Mouse (Mus musculus) stomach, embryonic 14.5 days (tissue): ENCODE results near the gene Ufsp1. TPM values are rescaled to one million over a fixed set of nuclear protein-coding genes. Genes with fewer than 3 reads are reported as not detected.

Source experiments
- ATAC-seq: fragments of 200-750 bp; cut with Nextera tagmentation; 2 replicates; pipeline ENCODE4 v1.8.0; 2017; ENCODE audit warnings: low read depth, moderate TSS enrichment; ENCODE audit not compliant: insufficient number of reproducible peaks, insufficient read depth, low FRiP score
- H3K27ac ChIP-seq: fragments of 300-500 bp; sonication (generic); 2 replicates; pipeline ENCODE4 v1.5.1; 2014; ENCODE audit warnings: mild to moderate bottlenecking, low read length, moderate library complexity, mixed read lengths
- H3K27me3 ChIP-seq: fragments of 300-500 bp; sonication (generic); 2 replicates; pipeline ENCODE4 v1.6.1; 2014; ENCODE audit warnings: low read length, control low read depth, mixed read lengths; ENCODE audit not compliant: control insufficient read depth, insufficient read depth
- H3K36me3 ChIP-seq: fragments of 300-500 bp; sonication (generic); 2 replicates; pipeline ENCODE4 v1.6.1; 2014; ENCODE audit warnings: mild to moderate bottlenecking, control low read depth, low read length, moderate library complexity, mixed read lengths; ENCODE audit not compliant: control insufficient read depth, insufficient read depth
- H3K4me1 ChIP-seq: fragments of 300-500 bp; sonication (generic); 2 replicates; pipeline ENCODE4 v1.6.1; 2014; ENCODE audit warnings: low read length, control low read depth, mixed read lengths; ENCODE audit not compliant: control insufficient read depth, insufficient read depth
- H3K4me2 ChIP-seq: fragments of 300-500 bp; sonication (generic); replicated peaks from 2 replicates; pipeline ENCODE4 v1.6.1; 2014; ENCODE audit warnings: low read depth, low read length, control low read depth
- H3K4me3 ChIP-seq: fragments of 300-500 bp; sonication (generic); 2 replicates; pipeline ENCODE4 v1.5.1; 2014; ENCODE audit warnings: low read depth, low read length, control low read depth
- H3K9ac ChIP-seq: fragments of 300-500 bp; sonication (generic); replicated peaks from 2 replicates; pipeline ENCODE4 v1.6.1; 2014; ENCODE audit warnings: low read depth, mild to moderate bottlenecking, control low read depth, low read length, moderate library complexity, mixed read lengths
- H3K9me3 ChIP-seq: fragments of 300-500 bp; sonication (generic); 2 replicates; pipeline ENCODE4 v1.6.1; 2016; ENCODE audit warnings: low read depth, low read length, control low read depth; ENCODE audit not compliant: control insufficient read depth
- WGBS: fragments of 180-500 bp; shearing (Covaris S2); extraction: QIAGEN DNeasy Blood & Tissue Kit; methylation state at CpG from one replicate; pipeline ENCODE4 v1.1.7; 2014; 5-methylcytosine and 5-hydroxymethylcytosine counted together
- polyA plus RNA-seq: library from polyadenylated mRNA; unstranded; fragments of >200 nt; fragmentation: Nextera tagmentation; extraction: Ambion mirVana; gene quantifications from 2 replicates; pipeline ENCODE4 v1.2.1, GENCODE M21; 2014

The Ufsp1 gene
- polyA plus RNA-seq, 1 experiment from 2014 or later = 8.5 TPM

DNA sequence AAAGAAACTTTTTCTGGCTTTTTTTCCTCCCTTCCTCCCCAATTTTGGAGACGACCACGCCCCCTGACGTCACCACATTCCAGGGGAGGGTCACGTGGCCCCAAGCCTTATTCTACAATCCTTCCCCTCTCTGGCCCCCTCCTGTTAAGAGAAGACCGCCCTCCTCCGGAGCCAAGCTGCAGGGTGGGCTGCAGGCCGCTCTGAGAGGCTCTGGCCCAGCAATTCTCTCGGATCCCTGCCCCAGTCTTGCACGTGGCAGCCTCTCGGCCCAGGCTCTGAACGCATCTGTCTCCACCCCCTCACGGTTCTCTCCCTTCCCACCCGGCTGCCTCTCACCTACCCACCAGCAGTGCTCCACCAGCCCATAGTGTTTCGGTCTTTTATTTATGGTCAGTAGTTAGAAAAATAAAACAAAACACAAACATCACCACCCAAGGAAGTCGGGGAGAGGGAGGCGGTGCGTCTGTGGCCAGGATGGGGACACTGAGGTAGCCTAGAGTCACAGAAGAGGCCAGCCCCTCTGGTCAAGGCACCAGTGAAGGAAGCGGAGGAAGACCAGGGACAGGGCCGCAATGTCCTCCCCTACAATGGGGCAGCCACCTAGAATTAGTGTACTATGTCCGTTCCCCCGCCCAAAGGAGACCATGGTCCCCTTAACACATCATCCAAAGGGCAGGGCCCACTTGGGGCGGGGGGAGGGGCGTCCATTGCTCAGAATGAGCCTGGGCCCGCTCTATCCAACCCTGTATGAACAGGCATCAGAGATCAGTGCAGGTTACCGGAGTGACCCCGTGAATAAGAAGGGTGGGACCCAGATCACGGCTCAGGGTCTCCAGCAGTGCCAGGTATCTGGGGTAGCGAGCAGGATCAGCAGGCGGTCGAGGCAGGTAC, 20.0 kb downstream of the Ufsp1 start, which contains the start of gene Trip6:
TSS of gene Trip6 (minus strand) at position 212 of the 891 bp plus-strand sequence.
- Histone ChIP-seq H3K4me1 (peaks cover 25% of the 10 kb centered on the region), H3K9me3 (no peaks in the 10 kb centered on the region), H3K9ac (peak within 1 kb of the TSS; percentile 84), H3K4me3 (peak within 1 kb of the TSS; percentile 77), H3K36me3 (peaks cover 27% of the 10 kb centered on the region), H3K4me2 (peak within 1 kb of the TSS; percentile 95), H3K27ac (peak within 1 kb of the TSS; percentile 92), H3K27me3 (no peaks in the 10 kb centered on the region)
- peak; percentile 92 for ATAC-seq
- 15% methylated on average over 30 of the region's 30 CpGs for WGBS

DNA sequence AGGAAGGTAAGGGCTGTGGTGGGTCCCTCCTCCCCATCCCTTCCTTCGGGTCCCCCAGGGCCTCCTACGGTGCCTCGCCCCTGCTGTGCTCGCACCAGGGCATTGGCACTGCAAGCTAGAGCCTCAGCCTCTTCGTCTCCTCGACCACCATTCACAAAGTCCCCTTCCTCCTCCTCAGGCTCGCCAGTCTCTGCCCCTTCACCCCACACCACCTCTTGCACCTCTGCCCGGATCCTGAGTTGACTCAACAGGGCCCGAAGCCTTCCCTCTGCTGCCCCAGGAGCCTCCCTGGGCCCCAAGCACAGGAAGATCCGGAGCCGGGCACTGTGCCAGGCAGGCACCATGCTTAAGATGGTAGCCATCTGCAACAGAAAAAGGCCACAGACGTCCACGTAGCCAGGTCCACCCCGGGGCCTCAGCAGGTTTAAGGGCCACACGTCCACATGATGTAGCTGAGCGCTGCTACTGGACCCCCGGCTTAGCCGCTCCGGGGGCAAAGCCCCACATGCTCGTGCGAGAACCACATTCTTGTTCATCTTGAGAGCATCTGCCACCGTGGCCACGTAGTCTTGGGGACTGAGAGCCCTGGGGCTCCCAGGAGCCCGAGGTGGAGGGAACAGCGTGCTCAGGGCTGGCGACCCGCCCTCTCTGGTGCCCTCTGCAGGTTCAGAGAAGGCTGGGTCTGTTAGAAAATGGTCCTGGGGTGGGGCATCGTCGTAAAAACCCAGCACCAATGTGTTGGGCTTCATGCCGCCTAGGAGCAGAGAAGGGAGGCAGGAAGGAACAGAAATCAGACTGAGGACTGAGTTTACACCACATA, 20.9 kb downstream of the Ufsp1 start:
- Histone ChIP-seq H3K27me3 (no peaks in the 10 kb centered on the region), H3K9me3 (no peaks in the 10 kb centered on the region), H3K4me2 (peak overlapping the region; percentile 95; the same call in 1 of the 2 replicates), H3K4me3 (0 out of 2 replicates have a peak overlapping the region, but pooled peaks have one; percentile 5), H3K4me1 (peaks cover 25% of the 10 kb centered on the region), H3K36me3 (peaks cover 18% of the 10 kb centered on the region; the same call in 1 of the 2 replicates), H3K27ac (peak overlapping the region; percentile 92), H3K9ac (no peak overlapping the region; the same call in 1 of the 2 replicates)
- WGBS = 41% methylated on average over 30 of the region's 30 CpGs
- ATAC-seq = no peak

DNA sequence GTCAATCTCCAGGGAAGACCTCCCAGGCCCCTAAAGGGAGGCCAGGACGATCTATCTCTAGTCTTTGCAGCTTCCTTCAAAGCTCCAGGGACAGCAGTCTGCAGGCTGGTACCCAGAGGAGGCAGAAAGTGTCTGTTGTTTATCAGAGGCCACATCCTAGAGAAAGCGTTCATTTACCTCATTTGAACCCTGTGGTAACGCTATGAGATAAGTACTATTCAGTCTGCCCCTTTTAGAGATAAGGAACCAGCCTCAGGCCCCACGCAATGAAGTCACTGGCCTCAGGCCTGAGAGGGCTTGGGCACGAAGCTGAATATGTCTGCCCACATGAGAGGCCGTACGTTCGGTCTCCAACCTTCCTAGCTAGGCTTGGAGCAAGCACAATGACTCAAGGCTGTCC, 22.9 kb downstream of the Ufsp1 start:
- H3K36me3 ChIP-seq = peaks cover 7% of the 10 kb centered on the region
- H3K27ac ChIP-seq = no peak overlapping the region
- H3K4me2 ChIP-seq = no peak overlapping the region
- H3K9me3 ChIP-seq = no peaks in the 10 kb centered on the region
- H3K4me3 ChIP-seq = no peak overlapping the region
- 83% methylated on average over 8 of the region's 8 CpGs for WGBS
- H3K4me1 ChIP-seq = peaks cover 21% of the 10 kb centered on the region
- ATAC-seq = no peak
- H3K27me3 ChIP-seq = no peaks in the 10 kb centered on the region
- H3K9ac ChIP-seq = no peak overlapping the region

GRCm38 (mm10) chr5:137318570-137318969, 24.1 kb downstream of the Ufsp1 start:
- no peak overlapping the region for H3K4me3 ChIP-seq
- H3K9ac ChIP-seq = no peak overlapping the region
- H3K27ac ChIP-seq = no peak overlapping the region
- no peak overlapping the region for H3K4me2 ChIP-seq
- H3K4me1 ChIP-seq = peaks cover 13% of the 10 kb centered on the region
- ATAC-seq = no peak
- H3K36me3 ChIP-seq = peaks cover 9% of the 10 kb centered on the region
- WGBS = 75% methylated on average over 1 of the region's 1 CpGs
- no peaks in the 10 kb centered on the region for H3K9me3 ChIP-seq
- no peaks in the 10 kb centered on the region for H3K27me3 ChIP-seq

DNA sequence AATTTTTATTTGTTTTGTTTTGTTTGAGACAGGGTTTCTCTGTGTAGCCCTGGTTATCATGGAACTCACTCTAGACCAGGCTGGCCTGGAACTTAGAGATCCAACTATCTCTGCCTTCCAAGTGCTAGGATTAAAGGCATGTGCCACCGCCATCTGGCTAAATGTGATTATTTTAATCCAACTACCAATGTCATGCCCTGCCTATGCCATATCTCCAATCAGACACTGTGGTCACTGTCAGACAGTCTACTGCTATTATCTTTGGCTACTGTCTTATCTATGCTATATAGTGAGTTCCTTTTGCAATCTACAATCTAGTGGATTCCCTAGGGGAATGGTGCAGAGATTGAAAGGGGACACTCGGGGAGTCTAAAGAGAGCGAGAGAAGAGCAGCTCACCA, 26.6 kb downstream of the Ufsp1 start:
- H3K4me3 ChIP-seq = no peak overlapping the region
- ATAC-seq = no peak
- H3K27ac ChIP-seq = no peak overlapping the region
- H3K9ac ChIP-seq = no peak overlapping the region
- no peaks in the 10 kb centered on the region for H3K4me1 ChIP-seq
- H3K9me3 ChIP-seq = no peaks in the 10 kb centered on the region
- H3K4me2 ChIP-seq = no peak overlapping the region
- 97% methylated on average over 3 of the region's 3 CpGs for WGBS
- H3K27me3 ChIP-seq = no peaks in the 10 kb centered on the region
- peaks cover 9% of the 10 kb centered on the region for H3K36me3 ChIP-seq

- ATAC-seq = no peak
- no peaks in the 10 kb centered on the region for H3K27me3 ChIP-seq
- no peak overlapping the region for H3K27ac ChIP-seq
- H3K4me3 ChIP-seq = no peak overlapping the region
- H3K9me3 ChIP-seq = no peaks in the 10 kb centered on the region
- H3K4me1 ChIP-seq = no peaks in the 10 kb centered on the region
- H3K4me2 ChIP-seq = no peak overlapping the region
- no peaks in the 10 kb centered on the region; the same call in 1 of the 2 replicates for H3K36me3 ChIP-seq
- 87% methylated on average over 7 of the region's 7 CpGs for WGBS
- H3K9ac ChIP-seq = no peak overlapping the region
Observed at GRCm38 (mm10) chr5:137330910-137331309, 36.5 kb downstream of the Ufsp1 start.

DNA sequence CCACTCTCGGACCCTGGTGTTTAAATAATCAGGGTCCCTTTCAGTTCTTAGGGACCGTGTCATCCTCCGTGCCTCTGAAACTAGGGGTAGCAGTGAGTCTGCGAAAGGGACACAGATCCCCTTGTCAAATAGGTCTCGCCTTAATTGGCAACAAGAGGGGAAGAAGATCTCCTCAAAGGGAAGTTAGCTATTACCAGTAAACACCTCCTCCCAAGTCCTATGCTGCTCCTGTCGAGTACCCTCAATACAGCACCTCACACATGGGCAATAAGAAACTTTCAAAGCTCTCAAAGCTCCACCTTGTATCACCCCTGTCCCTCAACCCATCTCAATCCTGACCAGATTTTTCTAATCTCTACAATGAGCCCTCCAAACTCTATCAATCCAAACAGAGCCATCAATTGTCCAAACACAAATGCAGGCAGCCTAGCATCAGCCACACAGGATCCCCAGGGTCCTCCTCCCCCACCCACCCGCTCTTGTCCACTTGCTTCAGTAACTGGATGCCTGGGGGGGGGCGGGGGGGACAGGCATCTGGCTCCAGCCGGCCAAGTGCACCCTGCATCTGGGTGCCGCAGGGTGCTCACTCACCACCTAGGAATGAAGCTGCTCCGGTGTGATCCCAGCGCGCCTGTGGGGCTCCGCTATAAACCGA, 38.6 kb downstream of the Ufsp1 start:
- H3K4me1 ChIP-seq = no peaks in the 10 kb centered on the region; the same call in 1 of the 2 replicates
- H3K4me3 ChIP-seq = peak overlapping the region; percentile 63
- H3K27me3 ChIP-seq = no peaks in the 10 kb centered on the region
- peak overlapping the region; percentile 90 for H3K4me2 ChIP-seq
- WGBS = 16% methylated on average over 15 of the region's 15 CpGs
- H3K36me3 ChIP-seq = no peaks in the 10 kb centered on the region
- H3K27ac ChIP-seq = peak overlapping the region; percentile 33; the same call in 1 of the 2 replicates
- no peaks in the 10 kb centered on the region for H3K9me3 ChIP-seq
- peak overlapping the region; percentile 52; the same call in 1 of the 2 replicates for H3K9ac ChIP-seq
- ATAC-seq = no peak
